ENCODE assay signal across 9 mouse cellular contexts in the genomic region with DNA sequence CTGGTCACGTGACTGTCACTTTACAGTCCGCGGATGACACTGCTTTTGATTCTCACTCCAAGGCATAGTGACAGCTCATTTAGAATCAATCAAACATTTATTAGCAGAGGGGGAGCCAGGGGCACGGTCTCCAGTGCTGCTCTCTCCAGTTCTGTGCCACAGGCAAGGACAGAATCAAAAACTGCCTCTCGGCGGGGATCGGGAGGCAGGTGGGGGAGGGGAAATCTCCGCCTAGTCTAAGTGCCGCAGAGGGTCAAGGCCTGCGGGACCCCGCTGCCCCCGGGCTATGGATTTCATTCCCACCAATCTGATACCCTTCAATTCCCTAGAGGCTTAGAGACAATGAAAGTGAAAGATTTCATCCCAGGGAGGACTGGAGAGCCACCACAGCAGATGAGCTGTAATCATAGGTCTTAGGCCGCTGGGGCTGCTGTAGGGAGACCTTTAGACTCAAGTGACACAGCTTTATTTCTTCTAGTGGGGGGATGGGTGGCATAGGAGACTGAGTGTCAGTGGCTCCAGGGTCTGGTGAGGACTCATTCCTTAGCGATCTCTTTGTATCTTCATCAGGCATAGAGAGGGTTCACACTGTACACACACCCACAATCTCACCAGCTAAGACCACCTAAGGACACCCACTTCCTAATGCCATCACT. TPM values are rescaled to one million over a fixed set of nuclear protein-coding genes. Genes with fewer than 3 reads are reported as not detected.
DNase-seq lines count a peak whose midpoint lies in the region; ATAC-seq and TF ChIP-seq lines count a peak whose summit lies in the region.
"Had no signal": no experiment of that assay in that cellular context is flagged by ENCODE, and none has a peak within 500 bp of the region (broad histone marks: within the 10 kb centered on the region; RNA-seq: fewer than 3 reads in every experiment).

No protein-coding gene starts in this region.

- WGBS in lung, adult 2 months: 11% methylated on average over 14 of the region's 14 CpGs
- WGBS in forebrain, embryonic 11.5 days: under 1% methylated on average over 14 of the region's 14 CpGs
- WGBS in hindbrain, embryonic 15.5 days: 2% methylated on average over 14 of the region's 14 CpGs
- 7% methylated on average over 14 of the region's 14 CpGs for WGBS in liver, adult 2 months
- 2% methylated on average over 14 of the region's 14 CpGs for WGBS in neural tube, embryonic 11.5 days

- H3K9ac ChIP-seq in forebrain, embryonic 11.5 days (ENCODE audit: low read length): peak overlapping the region; percentile 35
- H3K9ac ChIP-seq in hindbrain, embryonic 15.5 days: peak overlapping the region; percentile 48
- peak overlapping the region; percentile 62 for H3K9ac ChIP-seq in liver, adult 2 months (ENCODE audit: low read depth, low read length)
- peak overlapping the region; percentile 20 for H3K9ac ChIP-seq in neural tube, embryonic 11.5 days (ENCODE audit: low read length)

- TF ChIP-seq CTCF in lung, adult 2 months (IDR thresholded peaks at IDR 0.05; ENCODE audit: insufficient read depth, low read length): no peak
- no peak for TF ChIP-seq CTCF in brain, embryonic 14.5 days (IDR thresholded peaks at IDR 0.05; ENCODE audit: borderline replicate concordance, extremely low read depth, insufficient read depth, insufficient read length)
- TF ChIP-seq CTCF in liver, adult 2 months (IDR thresholded peaks at IDR 0.05; ENCODE audit: low read depth, low read length): no peak

- peak; percentile 92 for ATAC-seq in forebrain, embryonic 11.5 days (replicated peaks; ENCODE audit: low FRiP score)
- peak; percentile 83 for ATAC-seq in hindbrain, embryonic 15.5 days (ENCODE audit: low FRiP score, low read depth)
- peak; percentile 89 for ATAC-seq in neural tube, embryonic 11.5 days (ENCODE audit: insufficient read depth, low FRiP score, low TSS enrichment)
- ATAC-seq in erythroid progenitor cell, adult 5-6 weeks (replicated peaks; ENCODE audit: low FRiP score, poor library complexity, severe bottlenecking): no peak

- no peaks in the 10 kb centered on the region for H3K4me1 ChIP-seq in lung, adult 2 months (ENCODE audit: control insufficient read depth, insufficient read depth, low read length)
- H3K4me1 ChIP-seq in forebrain, embryonic 11.5 days (replicated peaks; ENCODE audit: control insufficient read depth, insufficient read depth, low read length): peaks cover 10% of the 10 kb centered on the region
- peaks cover 35% of the 10 kb centered on the region for H3K4me1 ChIP-seq in hindbrain, embryonic 15.5 days (replicated peaks)
- H3K4me1 ChIP-seq in liver, adult 2 months (ENCODE audit: control insufficient read depth, insufficient read depth, low read length): peaks cover 12% of the 10 kb centered on the region
- H3K4me1 ChIP-seq in neural tube, embryonic 11.5 days (ENCODE audit: control insufficient read depth, insufficient read depth, low read length): peaks cover 10% of the 10 kb centered on the region

- H3K27ac ChIP-seq in forebrain, embryonic 11.5 days (ENCODE audit: low read depth, low read length): peak overlapping the region; percentile 44
- peak overlapping the region; percentile 79 for H3K27ac ChIP-seq in hindbrain, embryonic 15.5 days (replicated peaks)
- peak overlapping the region; percentile 22 for H3K27ac ChIP-seq in liver, adult 2 months (replicated peaks; ENCODE audit: insufficient read depth, low read depth, low read length)
- H3K27ac ChIP-seq in neural tube, embryonic 11.5 days (ENCODE audit: low read depth, low read length): peak overlapping the region; percentile 68

- no peaks in the 10 kb centered on the region for H3K9me3 ChIP-seq in forebrain, embryonic 11.5 days (ENCODE audit: control insufficient read depth, low read length)
- H3K9me3 ChIP-seq in hindbrain, embryonic 15.5 days: no peaks in the 10 kb centered on the region
- H3K9me3 ChIP-seq in neural tube, embryonic 11.5 days (ENCODE audit: control insufficient read depth, low read length): no peaks in the 10 kb centered on the region

- H3K79me2 ChIP-seq in liver, adult 2 months (ENCODE audit: control insufficient read depth, insufficient read depth, low read length): no peaks in the 10 kb centered on the region

- no peaks in the 10 kb centered on the region for H3K36me3 ChIP-seq in forebrain, embryonic 11.5 days (ENCODE audit: control insufficient read depth, insufficient read depth, low read length)
- H3K36me3 ChIP-seq in hindbrain, embryonic 15.5 days: no peaks in the 10 kb centered on the region
- H3K36me3 ChIP-seq in liver, adult 2 months (ENCODE audit: control insufficient read depth, insufficient read depth, low read length): no peaks in the 10 kb centered on the region
- H3K36me3 ChIP-seq in neural tube, embryonic 11.5 days (ENCODE audit: control insufficient read depth, insufficient read depth, low read length): no peaks in the 10 kb centered on the region

- peak; percentile 39 for DNase-seq in lung, adult 2 months
- no peak for DNase-seq in lung, postnatal 25 days (ENCODE audit: low spot score)
- peak; percentile 97 for DNase-seq in brain, embryonic 14.5 days (ENCODE audit: low read depth)
- DNase-seq in forebrain, embryonic 11.5 days (ENCODE audit: low spot score): peak; percentile 78
- peak; percentile 50 for DNase-seq in liver, adult 2 months (ENCODE audit: extremely low read depth, low read depth, low spot score)
- DNase-seq in neural tube, embryonic 11.5 days (ENCODE audit: low spot score): peak; percentile 84

- H3K4me2 ChIP-seq in forebrain, embryonic 11.5 days (ENCODE audit: low read depth, low read length, severe bottlenecking): peak overlapping the region; percentile 62
- peak overlapping the region; percentile 63 for H3K4me2 ChIP-seq in hindbrain, embryonic 15.5 days
- peak overlapping the region; percentile 43 for H3K4me2 ChIP-seq in neural tube, embryonic 11.5 days (ENCODE audit: low read depth)

- peak overlapping the region; percentile 61 for H3K4me3 ChIP-seq in lung, adult 2 months (replicated peaks; ENCODE audit: extremely low read depth, low read depth, low read length)
- peak overlapping the region; percentile 32 for H3K4me3 ChIP-seq in forebrain, embryonic 11.5 days (ENCODE audit: low read depth, low read length)
- H3K4me3 ChIP-seq in hindbrain, embryonic 15.5 days: peak overlapping the region; percentile 33
- H3K4me3 ChIP-seq in liver, adult 2 months (ENCODE audit: insufficient read depth, low read depth, low read length): peak overlapping the region; percentile 55
- peak overlapping the region; percentile 26 for H3K4me3 ChIP-seq in neural tube, embryonic 11.5 days (ENCODE audit: low read depth, low read length)

- TF ChIP-seq POLR2A in lung, adult 2 months (IDR thresholded peaks at IDR 0.05; ENCODE audit: borderline replicate concordance, extremely low read depth, low read depth, low read length): no peak
- TF ChIP-seq POLR2A in brain, embryonic 14.5 days (IDR thresholded peaks at IDR 0.05; ENCODE audit: borderline replicate concordance, extremely low read depth, insufficient read depth, insufficient read length, poor library complexity, severe bottlenecking): no peak
- TF ChIP-seq POLR2A in liver, adult 2 months (IDR thresholded peaks at IDR 0.05; ENCODE audit: extremely low read depth, insufficient read depth, low read length): no peak

- H3K27me3 ChIP-seq in forebrain, embryonic 11.5 days (ENCODE audit: control insufficient read depth, insufficient read depth, low read length): no peaks in the 10 kb centered on the region
- no peaks in the 10 kb centered on the region for H3K27me3 ChIP-seq in hindbrain, embryonic 15.5 days
- peaks cover 2% of the 10 kb centered on the region; the same call in 1 of the 2 replicates for H3K27me3 ChIP-seq in liver, adult 2 months (ENCODE audit: control insufficient read depth, insufficient read depth, low read length)
- H3K27me3 ChIP-seq in neural tube, embryonic 11.5 days (ENCODE audit: control insufficient read depth, insufficient read depth, low read length): no peaks in the 10 kb centered on the region

RNA-seq across cellular contexts. Expression of gene Gm21915, which starts 31.9 kb away (rescaled TPM):
- not detected in 2 replicates for polyA plus RNA-seq in lung, adult 2 months (2012; rRNA removed)
- polyA plus RNA-seq in brain, embryonic 14.5 days (2012; rRNA removed): not detected in 2 replicates
- polyA plus RNA-seq in forebrain, embryonic 11.5 days (2014; fragmentation: Nextera tagmentation; extraction: Ambion mirVana): not detected in 2 replicates
- not detected in 2 replicates for polyA plus RNA-seq in hindbrain, embryonic 15.5 days (2015; fragmentation: Nextera tagmentation; extraction: Ambion mirVana)
- total RNA-seq in liver, adult 2 months (2014; rRNA removed): not detected in 2 replicates
- not detected in 2 replicates for polyA plus RNA-seq in liver, adult 2 months (2012; rRNA removed)
- polyA plus RNA-seq in neural tube, embryonic 11.5 days (2014; fragmentation: Nextera tagmentation; extraction: Ambion mirVana): not detected in 2 replicates
- total RNA-seq in erythroid progenitor cell, adult 5-6 weeks (2015; ENCODE audit: low replicate concordance): not detected in 2 replicates
- not detected in 2 replicates for total RNA-seq in erythroid progenitor cell, adult 5-6 weeks (2017; ENCODE audit: low replicate concordance)
- total RNA-seq: layer of hippocampus, postnatal 36 days had no signal

RNA-seq across cellular contexts. Expression of gene Clmp, which starts 47.2 kb away (rescaled TPM):
- polyA plus RNA-seq in lung, adult 2 months (2012; rRNA removed): 11.8 and 16.5 TPM in 2 replicates
- polyA plus RNA-seq in brain, embryonic 14.5 days (2012; rRNA removed): 31.6 and 48.4 TPM in 2 replicates
- polyA plus RNA-seq in forebrain, embryonic 11.5 days (2014; fragmentation: Nextera tagmentation; extraction: Ambion mirVana): 23.3 and 24.6 TPM in 2 replicates
- polyA plus RNA-seq in hindbrain, embryonic 15.5 days (2015; fragmentation: Nextera tagmentation; extraction: Ambion mirVana): 48.4 and 51.1 TPM in 2 replicates
- total RNA-seq in liver, adult 2 months (2014; rRNA removed): 0.40 and 0.46 TPM in 2 replicates
- polyA plus RNA-seq in liver, adult 2 months (2012; rRNA removed): 0.98 and 1.3 TPM in 2 replicates
- polyA plus RNA-seq in neural tube, embryonic 11.5 days (2014; fragmentation: Nextera tagmentation; extraction: Ambion mirVana): 46.9 and 47.1 TPM in 2 replicates
- not detected in 2 replicates for total RNA-seq in erythroid progenitor cell, adult 5-6 weeks (2015; ENCODE audit: low replicate concordance)
- total RNA-seq in erythroid progenitor cell, adult 5-6 weeks (2017; ENCODE audit: low replicate concordance): 1.3 TPM in 1 of 2 replicates, not detected in the other

Comparison
In these comparisons a context has a peak if more than half of its experiments do, and no peak if none do; other contexts are left out.
1. H3K27ac ChIP-seq: peak in every context shown above with its lines; median percentile 79 in hindbrain, embryonic 15.5 days; 68 in neural tube, embryonic 11.5 days; 44 in forebrain, embryonic 11.5 days; 22 in liver, adult 2 months.